Mouse (Mus musculus) adrenal gland, adult 18-20 months (tissue): ENCODE data around the gene Isl1. TPM values are rescaled to one million over a fixed set of nuclear protein-coding genes. Genes with fewer than 3 reads are reported as not detected.

Source experiments
- DNase-seq, 2 experiments: peaks; one replicate each; pipeline ENCODE4 v3.0.0; 2021 to 2022; ENCODE audit warnings: low spot score in 2 of 2
- total RNA-seq, 2 experiments: library from RNA; stranded (reverse); gene quantifications; 1 replicate in 1 of 2; 2 replicates in 1 of 2; pipeline ENCODE4 v1.2.3; 2021

Isl1 gene
- total RNA-seq, 2 experiments from 2014 or later, result 3.5 to 6.9 TPM

GRCm38 (mm10) chr13:116295401-116295800, 14.1 kb downstream of the Isl1 start:
- no peak for DNase-seq

- DNase-seq, result no peak
These were observed 14.8 kb downstream of the Isl1 start for GRCm38 (mm10) chr13:116294734-116295133.

- no peak for DNase-seq
These were observed 15.4 kb downstream of the Isl1 start for GRCm38 (mm10) chr13:116294151-116294461.

GRCm38 (mm10) chr13:116293301-116294150, 16.0 kb downstream of the Isl1 start:
- no peak for DNase-seq

GRCm38 (mm10) chr13:116289655-116290054, 19.8 kb downstream of the Isl1 start:
- no peak for DNase-seq

GRCm38 (mm10) chr13:116279207-116279772, 30.2 kb downstream of the Isl1 start:
- DNase-seq, result no peak
